In genomic region chr2:171298519-171298918, GRCm38 (mm10) we compare ENCODE assay signal across 16 mouse cellular contexts.
"Had no signal": no experiment of that assay in that cellular context is flagged by ENCODE, and none has a peak within 500 bp of the region (broad histone marks: within the 10 kb centered on the region; RNA-seq: fewer than 3 reads in every experiment).

No protein-coding gene starts in this region.

- H3K36me3 ChIP-seq: kidney, embryonic 15.5 days; limb, embryonic 13.5 days; liver, embryonic 15.5 days; lung, embryonic 15.5 days; midbrain, embryonic 12.5 days; stomach, embryonic 15.5 days had no signal

- ATAC-seq: midbrain, embryonic 16.5 days had no signal

- H3K4me2 ChIP-seq: kidney, embryonic 15.5 days; limb, embryonic 13.5 days; liver, embryonic 11.5 days; liver, embryonic 15.5 days; lung, embryonic 15.5 days; midbrain, embryonic 12.5 days; stomach, embryonic 15.5 days had no signal

- H3K27me3 ChIP-seq: kidney, embryonic 15.5 days; limb, embryonic 13.5 days; liver, embryonic 15.5 days; lung, embryonic 15.5 days; megakaryocyte, embryonic 14.5 days; midbrain, embryonic 12.5 days; stomach, embryonic 15.5 days had no signal

- H3K27ac ChIP-seq: kidney, embryonic 15.5 days; layer of hippocampus, adult 2 months; limb, embryonic 13.5 days; liver, embryonic 15.5 days; lung, embryonic 15.5 days; macrophage; midbrain, embryonic 12.5 days; stomach, embryonic 15.5 days had no signal

- H3K9me3 ChIP-seq: kidney, embryonic 15.5 days; limb, embryonic 13.5 days; lung, embryonic 15.5 days; midbrain, embryonic 12.5 days; stomach, embryonic 15.5 days had no signal

- H3K4me3 ChIP-seq: kidney, embryonic 15.5 days; layer of hippocampus, adult 2 months; limb, embryonic 13.5 days; liver, embryonic 15.5 days; lung, embryonic 15.5 days; megakaryocyte, embryonic 14.5 days; midbrain, embryonic 12.5 days; stomach, embryonic 15.5 days had no signal

- H3K9ac ChIP-seq: kidney, embryonic 15.5 days; limb, embryonic 13.5 days; liver, embryonic 15.5 days; lung, embryonic 15.5 days; midbrain, embryonic 12.5 days; stomach, embryonic 15.5 days had no signal

- DNase-seq: kidney, postnatal 25 days; lung, postnatal 14 days; right cerebral cortex, postnatal 14 days; thymus, adult 2 months; thymus, postnatal 25 days had no signal

- H3K4me1 ChIP-seq: kidney, embryonic 15.5 days; liver, embryonic 15.5 days; lung, embryonic 15.5 days; megakaryocyte, embryonic 14.5 days; midbrain, embryonic 12.5 days; stomach, embryonic 15.5 days had no signal
